Mouse (Mus musculus): ENCODE measurements around the gene Fam214b.

DNA sequence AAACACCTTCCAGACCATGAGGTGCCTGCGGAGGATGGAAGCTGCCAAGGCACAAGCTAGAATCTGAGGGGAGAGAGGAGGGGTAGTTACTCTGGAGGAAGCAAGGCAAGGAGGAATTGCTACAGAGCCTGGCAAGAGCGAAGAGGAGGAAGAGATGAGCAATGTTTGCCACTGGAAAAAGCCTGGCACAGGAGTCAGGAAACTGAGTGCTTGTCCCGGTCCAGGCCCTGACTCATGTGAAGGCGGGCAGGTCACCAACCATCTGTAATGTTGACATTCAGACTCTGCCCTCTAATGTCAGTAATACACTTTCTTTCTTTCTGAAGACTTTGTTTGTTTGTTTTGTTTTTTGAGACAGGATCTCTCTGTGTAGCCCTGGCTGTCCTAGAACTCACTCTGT, 27.9 kb downstream of the Fam214b start:
- TF ChIP-seq GATA1 (IDR thresholded peaks at IDR 0.05; ENCODE audit: borderline replicate concordance, low read length) (no peak), FLI1 (IDR thresholded peaks at IDR 0.05; ENCODE audit: low read length) (no peak)

Measured in megakaryocyte, embryonic 14.5 days (primary cell).